Mouse (Mus musculus): ENCODE measurements around the gene Fmod. TPM values are rescaled to one million over a fixed set of nuclear protein-coding genes. Genes with fewer than 3 reads are reported as not detected.
A peak's percentile ranks its signal among the peaks of the same experiment; 100 is the strongest.

Fmod gene
- polyA plus RNA-seq, 1 experiment: 0.23 TPM

- H3K36me3 ChIP-seq (ENCODE audit: control insufficient read depth, insufficient read depth): no peaks in the 10 kb centered on the region
- no peak overlapping the region for H3K4me2 ChIP-seq (ENCODE audit: low read depth)
- H3ac ChIP-seq (ENCODE audit: control insufficient read depth, insufficient read length): no peak overlapping the region
- H3K79me2 ChIP-seq (ENCODE audit: control insufficient read depth, insufficient read depth): no peaks in the 10 kb centered on the region
- H3K27me3 ChIP-seq (ENCODE audit: control insufficient read depth, insufficient read depth, insufficient read length): peaks cover 11% of the 10 kb centered on the region
- TF ChIP-seq E2F4 (IDR thresholded peaks at IDR 0.05; ENCODE audit: insufficient read depth) (no peak), SRF (IDR thresholded peaks at IDR 0.05; ENCODE audit: control insufficient read depth, insufficient read length, low read depth) (no peak), TCF3 (IDR thresholded peaks at IDR 0.05; ENCODE audit: insufficient read length, low read depth) (no peak), REST (IDR thresholded peaks at IDR 0.05; ENCODE audit: insufficient read depth, insufficient read length) (no peak), MYOD1 (IDR thresholded peaks at IDR 0.05; ENCODE audit: control insufficient read depth in 1 of 3, insufficient read length in 2 of 3, low read depth in 2 of 3) (no peak), POLR2AphosphoS2 (IDR thresholded peaks at IDR 0.05; ENCODE audit: insufficient read length, low read depth) (no peak), MAX (IDR thresholded peaks at IDR 0.05; ENCODE audit: low read depth) (no peak), TCF12 (IDR thresholded peaks at IDR 0.05; ENCODE audit: insufficient read depth, poor library complexity, severe bottlenecking) (no peak), MYOG (IDR thresholded peaks at IDR 0.05; ENCODE audit: control insufficient read depth in 1 of 3, insufficient read depth in 1 of 3, insufficient read length in 2 of 3, low read depth in 2 of 3) (no peak), POLR2A (IDR thresholded peaks at IDR 0.05; ENCODE audit: insufficient read length, low read depth) (no peak), USF1 (IDR thresholded peaks at IDR 0.05; ENCODE audit: low read depth) (no peak), CEBPB (IDR thresholded peaks at IDR 0.05; ENCODE audit: insufficient read depth, poor library complexity, severe bottlenecking) (no peak)
- H3K4me3 ChIP-seq: no peak overlapping the region
Measured at GRCm38 (mm10) chr1:134036492-134036891, 562 bp upstream of the Fmod start.

GRCm38 (mm10) chr1:134038336-134038735 is 1.3 kb downstream of the Fmod start:
- Histone ChIP-seq H3K36me3 (ENCODE audit: control insufficient read depth, insufficient read depth) (no peaks in the 10 kb centered on the region), H3K27me3 (ENCODE audit: control insufficient read depth, insufficient read depth, insufficient read length) (no peaks in the 10 kb centered on the region), H3ac (ENCODE audit: control insufficient read depth, insufficient read length) (no peak overlapping the region), H3K79me2 (ENCODE audit: control insufficient read depth, insufficient read depth) (no peaks in the 10 kb centered on the region), H3K4me2 (ENCODE audit: low read depth) (no peak overlapping the region), H3K4me3 (no peak overlapping the region)
- no peak for TF ChIP-seq REST (IDR thresholded peaks at IDR 0.05; ENCODE audit: insufficient read depth, insufficient read length)
- no peak for TF ChIP-seq MYOD1 (IDR thresholded peaks at IDR 0.05; ENCODE audit: control insufficient read depth in 1 of 3, insufficient read length in 2 of 3, low read depth in 2 of 3)
- no peak for TF ChIP-seq USF1 (IDR thresholded peaks at IDR 0.05; ENCODE audit: low read depth)
- no peak for TF ChIP-seq POLR2AphosphoS2 (IDR thresholded peaks at IDR 0.05; ENCODE audit: insufficient read length, low read depth)
- TF ChIP-seq MYOG (IDR thresholded peaks at IDR 0.05; ENCODE audit: control insufficient read depth in 1 of 3, insufficient read depth in 1 of 3, insufficient read length in 2 of 3, low read depth in 2 of 3): no peak

GRCm38 (mm10) chr1:134039361-134039760 is 2.3 kb downstream of the Fmod start:
- Histone ChIP-seq H3K4me2 (ENCODE audit: low read depth) (peak overlapping the region; percentile 41), H3K79me2 (ENCODE audit: control insufficient read depth, insufficient read depth) (no peaks in the 10 kb centered on the region)
- TF ChIP-seq MYOG (IDR thresholded peaks at IDR 0.05; ENCODE audit: control insufficient read depth in 1 of 3, insufficient read depth in 1 of 3, insufficient read length in 2 of 3, low read depth in 2 of 3): peak in 1 of 3 experiments; percentile 61
- peak in 1 of 3 experiments; percentile 35 for TF ChIP-seq MYOD1 (IDR thresholded peaks at IDR 0.05; ENCODE audit: control insufficient read depth in 1 of 3, insufficient read length in 2 of 3, low read depth in 2 of 3)
- TF ChIP-seq TCF3 (IDR thresholded peaks at IDR 0.05; ENCODE audit: insufficient read length, low read depth): peak; percentile 40
- no peak for TF ChIP-seq CEBPB (IDR thresholded peaks at IDR 0.05; ENCODE audit: insufficient read depth, poor library complexity, severe bottlenecking)
- TF ChIP-seq MAX (IDR thresholded peaks at IDR 0.05; ENCODE audit: low read depth): no peak
- TF ChIP-seq USF1 (IDR thresholded peaks at IDR 0.05; ENCODE audit: low read depth): no peak

GRCm38 (mm10) chr1:134041900-134042299 is 4.8 kb downstream of the Fmod start:
- Histone ChIP-seq H3K27me3 (ENCODE audit: control insufficient read depth, insufficient read depth, insufficient read length) (no peaks in the 10 kb centered on the region), H3K4me3 (no peak overlapping the region), H3K36me3 (ENCODE audit: control insufficient read depth, insufficient read depth) (no peaks in the 10 kb centered on the region), H3K79me2 (ENCODE audit: control insufficient read depth, insufficient read depth) (no peaks in the 10 kb centered on the region), H3K4me2 (ENCODE audit: low read depth) (no peak overlapping the region), H3ac (ENCODE audit: control insufficient read depth, insufficient read length) (no peak overlapping the region)
- TF ChIP-seq MAX (IDR thresholded peaks at IDR 0.05; ENCODE audit: low read depth) (no peak), TCF12 (IDR thresholded peaks at IDR 0.05; ENCODE audit: insufficient read depth, poor library complexity, severe bottlenecking) (no peak)

More at GRCm38 (mm10) chr1:134039361-134039760, 2.3 kb downstream of the Fmod start:
- H3ac ChIP-seq (ENCODE audit: control insufficient read depth, insufficient read length): no peak overlapping the region
- H3K4me3 ChIP-seq: no peak overlapping the region
- H3K27me3 ChIP-seq (ENCODE audit: control insufficient read depth, insufficient read depth, insufficient read length): no peaks in the 10 kb centered on the region
- no peaks in the 10 kb centered on the region for H3K36me3 ChIP-seq (ENCODE audit: control insufficient read depth, insufficient read depth)

- no peak for TF ChIP-seq POLR2A (IDR thresholded peaks at IDR 0.05; ENCODE audit: insufficient read length, low read depth)
- TF ChIP-seq SRF (IDR thresholded peaks at IDR 0.05; ENCODE audit: control insufficient read depth, insufficient read length, low read depth): no peak
- Histone ChIP-seq H3K4me3 (no peak overlapping the region), H3K27me3 (ENCODE audit: control insufficient read depth, insufficient read depth, insufficient read length) (no peaks in the 10 kb centered on the region)
Measured at GRCm38 (mm10) chr1:134042341-134042740, 5.3 kb downstream of the Fmod start.

GRCm38 (mm10) chr1:134044805-134045204 is 7.8 kb downstream of the Fmod start:
- no peak overlapping the region for H3K4me3 ChIP-seq
- H3K27me3 ChIP-seq (ENCODE audit: control insufficient read depth, insufficient read depth, insufficient read length): peaks cover 7% of the 10 kb centered on the region
- H3K79me2 ChIP-seq (ENCODE audit: control insufficient read depth, insufficient read depth): no peaks in the 10 kb centered on the region
- TF ChIP-seq USF1 (IDR thresholded peaks at IDR 0.05; ENCODE audit: low read depth): no peak
- no peak for TF ChIP-seq MYOD1 (IDR thresholded peaks at IDR 0.05; ENCODE audit: control insufficient read depth in 1 of 3, insufficient read length in 2 of 3, low read depth in 2 of 3)
- no peaks in the 10 kb centered on the region for H3K36me3 ChIP-seq (ENCODE audit: control insufficient read depth, insufficient read depth)
- H3K4me2 ChIP-seq (ENCODE audit: low read depth): no peak overlapping the region
- no peak overlapping the region for H3ac ChIP-seq (ENCODE audit: control insufficient read depth, insufficient read length)

More at GRCm38 (mm10) chr1:134042341-134042740, 5.3 kb downstream of the Fmod start:
- no peak overlapping the region for H3ac ChIP-seq (ENCODE audit: control insufficient read depth, insufficient read length)
- H3K36me3 ChIP-seq (ENCODE audit: control insufficient read depth, insufficient read depth): no peaks in the 10 kb centered on the region
- no peaks in the 10 kb centered on the region for H3K79me2 ChIP-seq (ENCODE audit: control insufficient read depth, insufficient read depth)
- H3K4me2 ChIP-seq (ENCODE audit: low read depth): no peak overlapping the region

All from myocyte (in vitro differentiated cells).